Mouse (Mus musculus): ENCODE measurements around the gene Tnks1bp1.

Tnks1bp1 gene

DNA sequence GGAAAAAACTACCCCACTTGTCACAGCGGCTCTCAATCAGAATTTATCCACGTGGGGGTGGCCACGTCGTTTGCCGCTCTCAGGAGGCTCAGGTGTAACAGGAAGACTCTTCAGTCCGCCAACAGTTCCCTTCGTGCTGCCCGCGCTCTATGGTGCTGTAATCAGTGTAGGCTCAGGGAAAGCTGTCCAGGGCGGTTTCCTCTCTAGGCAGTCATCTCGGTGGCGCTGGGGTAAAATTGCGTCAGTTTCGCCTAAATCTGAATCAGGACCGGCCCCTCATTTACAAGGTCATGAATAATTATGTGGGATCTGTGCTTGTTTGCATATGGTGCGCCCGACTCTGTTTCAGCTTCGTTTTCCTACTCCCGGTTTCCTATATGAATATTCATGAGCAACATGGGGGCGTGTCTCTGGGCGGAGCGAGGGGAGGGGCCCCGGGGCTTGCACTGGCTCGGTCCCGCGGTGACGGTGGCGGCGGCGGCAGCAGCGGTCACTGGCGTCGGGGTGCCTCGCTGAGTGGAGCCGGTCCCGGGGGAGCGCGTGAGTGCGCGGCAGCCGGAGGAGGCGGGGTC is at the start of gene Tnks1bp1:
TSS of gene Tnks1bp1 (plus strand) at position 427 of the 572 bp plus-strand sequence.
- DNase-seq (ENCODE audit: low spot score), result peak; percentile 94

DNA sequence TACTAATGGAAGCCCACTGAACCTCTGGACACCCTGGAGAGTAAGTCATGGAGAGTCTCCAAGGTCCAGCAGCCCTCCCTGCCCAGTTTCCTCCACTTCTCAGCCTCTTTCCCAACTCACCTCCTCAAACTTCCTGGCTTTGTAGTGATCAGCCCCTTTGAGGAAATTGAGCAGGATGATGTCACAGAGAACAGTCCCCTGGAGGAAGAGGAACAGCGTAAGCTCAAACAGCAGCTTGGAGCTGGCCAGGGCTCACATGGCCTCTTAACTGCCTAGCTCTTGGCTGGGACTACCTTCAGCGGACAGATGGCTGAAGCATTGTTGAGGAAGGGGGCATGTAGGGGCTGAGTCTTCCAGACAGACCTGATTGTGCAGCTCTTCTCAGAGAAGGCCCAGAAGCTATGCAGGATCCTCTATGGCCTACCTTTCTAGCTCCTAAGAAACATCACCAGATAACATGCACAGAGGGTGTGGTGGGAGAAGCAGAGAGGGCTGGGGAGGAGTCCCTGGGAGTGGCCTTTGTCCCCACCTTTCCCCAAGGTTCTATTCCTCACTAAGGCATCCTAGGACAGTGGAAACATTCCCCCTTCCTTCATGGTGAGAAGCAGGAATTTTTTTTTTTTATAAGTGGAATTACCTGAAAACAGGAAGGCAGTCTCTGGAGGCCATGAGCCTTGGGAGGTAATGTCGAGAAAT is 48.2 kb upstream of the Tnks1bp1 start:
- no peak for DNase-seq (ENCODE audit: low spot score)

DNA sequence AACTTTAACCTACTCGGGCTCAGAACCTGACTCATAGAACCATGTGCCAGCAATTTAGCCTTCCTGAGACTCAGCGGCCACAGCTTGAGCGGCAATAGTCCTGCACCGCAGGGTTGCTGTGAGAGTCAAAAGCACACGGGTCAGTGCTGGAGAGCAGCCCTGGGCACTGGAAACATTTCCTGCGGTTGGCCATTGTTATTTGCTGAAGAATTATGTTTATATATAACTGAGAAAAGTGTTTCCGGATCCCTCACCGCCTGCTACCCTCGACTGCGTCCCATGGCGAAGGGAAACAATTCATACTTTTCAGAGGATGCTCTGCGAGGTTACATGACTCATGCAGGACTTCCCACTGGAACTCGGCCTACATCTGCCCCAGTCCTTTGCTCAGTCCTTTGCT is 46.3 kb upstream of the Tnks1bp1 start:
- no peak for DNase-seq (ENCODE audit: low spot score)

DNA sequence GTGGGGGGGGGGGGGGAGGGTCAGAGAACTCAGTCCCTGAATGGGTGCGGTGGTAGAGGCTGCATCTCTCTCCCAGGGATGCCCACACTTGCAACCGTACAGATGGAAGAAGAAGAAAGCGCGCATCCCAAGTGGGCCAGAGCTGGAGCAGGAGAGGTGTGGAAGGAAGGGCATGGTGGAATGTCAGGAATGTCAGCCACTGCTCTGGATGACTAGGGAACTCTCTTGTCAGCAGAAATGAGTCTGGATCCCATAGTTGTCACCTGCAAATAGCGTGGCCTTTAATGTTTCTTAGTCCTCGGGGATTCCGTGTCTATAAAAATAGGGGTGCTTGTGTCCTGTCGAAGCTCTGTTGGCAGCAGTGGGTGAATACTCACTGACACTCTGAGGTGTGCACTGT is 45.2 kb upstream of the Tnks1bp1 start:
- no peak for DNase-seq (ENCODE audit: low spot score)

DNA sequence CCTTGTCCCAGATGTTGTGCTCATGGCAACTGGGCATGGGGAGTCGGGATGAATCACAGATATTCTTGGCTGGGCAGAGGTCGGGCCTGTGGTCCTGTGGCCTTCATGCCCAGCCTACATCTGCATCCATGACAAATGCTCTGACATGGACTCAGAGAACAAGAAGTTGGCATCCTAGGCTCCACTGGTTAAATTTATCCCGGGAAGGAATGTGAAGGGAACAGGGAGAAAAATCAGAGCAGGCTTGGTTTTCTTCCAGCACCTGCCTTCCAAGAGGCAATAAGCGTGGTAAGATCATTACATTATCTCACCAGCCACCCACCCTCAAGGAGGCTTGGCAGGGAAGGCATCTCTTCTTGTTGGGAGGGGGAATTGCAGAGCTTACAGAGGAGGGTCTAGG is 43.5 kb upstream of the Tnks1bp1 start:
- DNase-seq (ENCODE audit: low spot score), result no peak

DNA sequence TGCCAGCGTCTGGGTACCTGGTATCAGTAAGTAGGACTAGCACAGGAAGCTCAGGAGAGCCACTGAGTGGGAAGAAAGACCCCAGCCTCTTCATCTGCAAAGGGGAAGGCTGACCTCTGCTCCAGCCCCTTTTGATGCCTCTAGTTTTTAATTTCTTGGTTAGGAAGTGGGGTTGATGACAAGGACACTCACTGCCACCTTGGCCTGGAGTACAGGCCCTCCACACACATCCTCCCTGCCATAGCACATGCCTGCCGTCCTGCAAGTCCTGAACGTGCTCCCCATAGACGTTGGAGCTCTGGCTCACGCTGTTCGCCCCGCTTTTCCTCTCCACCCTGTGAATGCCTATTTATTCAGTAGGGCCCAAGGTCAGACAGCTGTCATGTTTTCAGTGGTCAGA is 41.2 kb upstream of the Tnks1bp1 start:
- DNase-seq (ENCODE audit: low spot score), result no peak

DNA sequence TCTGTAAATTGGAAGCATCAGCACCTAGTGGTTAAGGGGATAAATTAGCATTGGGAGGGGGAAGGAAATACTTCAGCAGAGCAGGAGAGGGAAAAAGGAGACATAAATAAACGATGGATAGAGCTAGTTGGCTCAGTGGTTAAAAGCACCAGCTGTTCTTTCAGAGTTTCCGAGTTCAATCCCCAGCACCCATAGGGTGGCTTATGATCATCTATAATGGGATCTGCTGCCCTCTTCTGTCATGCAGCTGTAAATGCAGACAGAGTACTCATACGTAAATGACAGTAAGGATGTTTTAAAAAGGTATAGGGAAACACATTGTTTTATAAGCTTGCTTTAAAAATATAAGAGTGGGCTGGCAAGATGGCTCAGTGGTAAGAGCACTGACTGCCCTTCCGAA is 40.1 kb upstream of the Tnks1bp1 start:
- peak; percentile 54 for DNase-seq (ENCODE audit: low spot score)

DNA sequence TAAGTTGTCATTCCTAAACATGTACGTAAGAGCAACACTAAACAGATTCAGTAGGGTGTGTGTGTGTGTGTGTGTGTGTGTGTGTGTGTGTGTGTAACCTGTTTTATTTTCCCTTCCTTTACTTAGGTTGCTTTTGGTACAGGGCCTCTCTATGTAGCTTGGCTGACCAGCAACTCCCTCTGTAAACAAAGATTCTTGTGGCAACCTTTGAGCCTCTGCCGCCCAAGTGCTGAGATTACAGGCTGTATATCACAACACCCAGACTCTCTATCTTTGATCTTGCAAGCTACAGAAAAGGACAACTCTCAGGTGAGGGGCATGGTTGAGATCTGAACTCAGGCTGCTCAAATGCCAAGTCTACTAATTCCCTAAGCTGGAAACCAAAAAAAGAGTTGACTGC is 38.6 kb upstream of the Tnks1bp1 start:
- no peak for DNase-seq (ENCODE audit: low spot score)

DNA sequence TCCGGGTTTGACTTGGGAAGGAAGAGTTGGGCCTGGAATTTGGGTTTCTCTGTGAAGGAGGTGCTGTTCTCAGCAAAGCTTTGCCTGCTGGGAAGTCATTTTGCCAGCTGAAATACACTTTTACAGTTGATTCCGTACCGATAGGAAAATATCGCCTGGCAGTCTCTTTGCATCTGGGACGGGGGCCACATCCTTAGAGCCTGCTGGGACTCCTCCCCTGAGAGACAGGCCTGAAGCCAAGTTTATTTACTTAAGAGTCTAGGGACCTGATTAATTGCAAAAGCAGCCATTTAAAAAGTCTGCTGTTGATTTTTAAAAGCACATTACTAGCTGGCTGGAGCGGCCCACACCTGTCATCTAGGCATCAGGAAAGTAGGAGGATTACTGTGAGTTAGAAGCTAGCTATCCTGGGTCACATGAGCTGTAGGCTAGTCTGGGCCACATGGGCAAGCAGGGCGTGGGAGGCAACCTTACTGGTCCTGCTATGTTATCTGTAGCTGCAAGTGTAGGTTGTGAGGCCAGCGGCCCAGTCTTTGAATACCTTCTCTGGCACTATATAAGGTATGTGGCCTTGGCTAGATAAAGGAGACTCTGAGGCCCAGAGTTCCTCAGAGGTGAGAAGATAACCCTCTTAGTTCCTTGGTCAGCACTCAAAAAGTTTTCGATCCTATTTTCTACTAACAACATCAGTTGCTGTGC is 35.8 kb upstream of the Tnks1bp1 start:
- no peak for DNase-seq (ENCODE audit: low spot score)

DNA sequence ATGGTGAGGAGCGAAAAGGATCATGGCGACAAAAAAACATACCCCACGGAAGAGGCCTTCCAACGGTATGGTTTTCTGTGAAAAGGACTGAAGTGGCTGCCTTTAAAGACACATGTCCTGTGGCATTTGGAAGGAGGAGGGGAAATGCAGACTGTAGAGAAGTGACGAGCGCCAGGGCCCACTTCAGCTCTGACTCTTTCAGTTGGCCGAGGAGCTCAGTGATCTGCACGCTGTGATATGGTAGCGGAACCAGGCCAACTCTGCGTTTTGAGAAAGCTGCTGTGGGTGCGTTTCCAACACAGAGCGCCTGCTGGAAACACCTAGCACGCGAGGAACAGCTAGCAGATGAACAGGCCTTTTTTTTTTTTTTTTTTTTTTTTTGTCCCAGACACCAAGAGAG is 35.1 kb upstream of the Tnks1bp1 start:
- DNase-seq (ENCODE audit: low spot score), result no peak

DNA sequence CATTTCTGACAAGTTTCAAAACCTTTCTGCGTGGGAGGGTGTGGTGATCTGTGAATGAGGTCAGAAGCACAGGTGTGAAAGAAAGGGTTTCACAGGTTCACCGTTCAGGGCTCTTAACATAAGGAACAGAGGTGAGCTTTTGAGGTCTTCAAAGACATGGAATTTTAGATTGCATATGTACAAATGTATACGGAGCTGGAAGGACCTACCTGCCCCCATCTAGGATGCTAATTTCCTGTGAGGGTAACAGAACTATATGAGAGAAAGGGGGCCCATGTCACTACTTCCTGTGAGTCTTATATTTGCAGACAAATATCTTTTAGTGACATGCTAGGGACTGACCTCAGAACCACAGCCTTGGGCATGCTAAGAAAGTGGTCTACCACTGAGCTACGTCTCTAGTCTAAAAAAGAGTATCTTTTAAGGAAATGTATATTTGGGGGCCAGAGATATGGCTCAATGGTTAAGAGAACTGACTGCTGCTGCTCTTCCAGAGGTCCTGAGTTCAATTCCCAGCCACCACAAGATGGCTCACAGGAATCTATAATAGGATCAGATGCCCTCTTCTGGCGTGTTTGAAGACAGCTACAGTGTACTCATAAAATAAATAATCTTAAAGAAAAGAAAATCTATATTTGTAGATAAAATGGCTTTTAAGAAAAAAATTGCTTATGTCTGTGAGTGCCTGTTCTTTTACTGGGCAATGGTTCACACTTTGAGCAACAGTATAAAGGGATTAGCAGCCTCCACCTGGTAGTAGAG is 33.8 kb upstream of the Tnks1bp1 start:
- no peak for DNase-seq (ENCODE audit: low spot score)

DNA sequence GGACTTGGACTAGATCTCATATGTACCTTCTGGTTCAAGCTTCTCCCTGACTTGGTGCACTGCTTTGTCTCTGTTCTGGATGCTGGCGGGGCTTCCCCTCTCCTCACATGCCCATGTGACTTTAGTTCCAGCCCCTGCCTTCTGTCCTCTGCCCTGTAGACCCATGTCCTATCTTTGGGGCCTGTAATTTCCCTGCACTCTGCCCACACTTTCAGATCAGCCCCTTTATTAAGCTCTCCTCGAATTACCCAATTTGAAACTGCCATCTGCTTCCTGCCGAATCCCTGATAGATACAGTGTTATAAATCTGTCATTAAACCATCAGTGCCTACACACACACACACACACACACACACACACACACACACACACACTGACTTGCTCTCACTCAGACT is 33.2 kb upstream of the Tnks1bp1 start:
- DNase-seq (ENCODE audit: low spot score), result no peak

DNA sequence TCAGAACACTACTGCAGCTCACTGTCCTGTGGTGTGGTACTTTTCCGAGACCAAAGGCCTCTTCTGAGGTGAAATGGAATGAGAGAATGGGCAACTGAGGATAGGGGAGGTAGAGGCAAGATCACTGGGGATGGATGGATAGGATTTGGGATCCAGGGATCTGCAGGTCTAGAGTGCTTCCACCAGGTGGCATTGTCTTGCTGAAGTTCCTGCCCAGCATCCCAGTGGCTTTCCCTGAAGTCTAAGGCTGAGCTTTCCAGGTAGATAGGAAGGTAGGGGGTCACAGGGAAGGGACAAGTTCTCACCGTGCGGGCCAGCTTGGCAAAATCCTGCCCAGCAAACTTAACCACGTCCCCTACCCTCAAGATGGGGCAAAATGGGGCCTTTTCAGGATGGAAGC is 25.8 kb upstream of the Tnks1bp1 start:
- peak; percentile 70 for DNase-seq (ENCODE audit: low spot score)

DNA sequence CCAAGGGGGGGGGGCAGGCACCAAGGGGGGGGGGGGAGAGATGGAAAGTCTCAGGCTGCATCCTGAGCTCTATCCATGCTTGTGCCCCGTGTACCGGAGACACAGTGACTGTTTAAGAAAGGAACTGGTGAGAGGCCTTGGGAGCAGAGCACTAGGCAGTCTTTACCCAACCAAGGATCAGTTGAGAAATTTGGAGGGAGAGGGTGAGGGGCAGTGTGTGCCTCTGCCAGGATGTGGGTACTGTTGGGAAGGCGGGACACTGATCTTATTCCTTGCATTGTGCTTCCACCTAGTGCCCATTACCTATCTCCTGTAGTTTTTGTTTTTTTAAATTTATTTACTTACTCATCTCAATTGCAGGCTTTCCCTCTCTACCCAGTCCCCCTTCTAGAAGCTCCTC is 21.6 kb upstream of the Tnks1bp1 start:
- DNase-seq (ENCODE audit: low spot score), result no peak

DNA sequence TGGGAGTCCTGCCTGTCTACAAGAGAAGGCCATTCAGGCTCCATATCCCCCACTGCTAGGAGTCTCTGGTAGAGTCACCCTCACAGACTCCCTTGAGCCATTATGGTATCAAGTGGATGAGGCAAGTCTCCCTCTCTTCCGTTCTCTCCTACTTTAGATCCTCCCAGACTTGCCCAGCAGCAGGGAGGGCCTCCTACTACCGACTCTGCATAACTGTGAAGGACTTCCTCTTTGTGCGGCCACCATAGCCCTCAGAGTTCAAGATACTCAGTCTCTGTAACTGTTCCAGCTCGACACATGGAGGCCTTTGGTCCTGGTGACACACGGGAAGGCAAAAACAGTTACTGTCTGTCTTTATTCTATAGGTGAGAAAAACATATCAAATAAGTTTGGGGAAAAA is 20.5 kb upstream of the Tnks1bp1 start:
- no peak for DNase-seq (ENCODE audit: low spot score)

DNA sequence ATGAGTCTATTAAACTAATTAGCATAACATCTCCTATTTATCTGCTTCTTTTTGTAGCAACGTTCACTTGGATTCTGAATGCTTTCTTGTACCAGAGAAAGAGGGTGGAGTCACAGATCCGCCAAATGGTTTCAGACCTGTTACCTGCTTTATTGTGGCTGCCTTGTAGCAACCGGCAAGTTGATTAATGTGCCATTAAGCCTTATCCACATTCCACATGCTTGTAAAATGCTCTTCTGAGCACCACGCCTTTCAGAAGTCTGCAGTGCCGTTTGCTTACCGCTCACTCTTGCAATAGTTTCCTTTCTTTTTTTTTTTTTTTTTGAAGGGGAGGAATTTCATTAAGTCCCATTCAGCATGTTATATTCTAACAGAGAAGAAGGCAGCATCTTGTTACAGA is 17.9 kb upstream of the Tnks1bp1 start:
- no peak for DNase-seq (ENCODE audit: low spot score)

DNA sequence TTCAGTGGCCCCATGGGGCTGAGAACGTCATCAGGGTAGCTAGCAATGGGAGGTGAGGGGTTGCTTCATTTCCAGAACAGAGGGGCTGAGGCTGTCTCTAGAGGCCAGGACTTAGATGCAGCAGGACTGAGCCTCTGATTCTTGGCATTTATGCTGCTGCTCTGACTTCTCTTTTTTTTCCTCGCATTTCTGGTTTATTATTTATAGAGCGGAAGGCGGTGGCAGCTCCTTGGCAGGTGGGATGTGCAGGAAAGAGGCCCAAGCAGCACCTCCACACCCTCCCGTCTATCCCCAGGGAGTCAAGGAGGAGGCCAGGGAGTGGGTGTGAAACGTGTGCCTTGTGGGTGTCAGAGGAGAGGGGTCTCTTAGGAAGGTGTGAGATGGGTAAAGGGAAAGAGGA is 16.8 kb upstream of the Tnks1bp1 start:
- DNase-seq (ENCODE audit: low spot score), result no peak

DNA sequence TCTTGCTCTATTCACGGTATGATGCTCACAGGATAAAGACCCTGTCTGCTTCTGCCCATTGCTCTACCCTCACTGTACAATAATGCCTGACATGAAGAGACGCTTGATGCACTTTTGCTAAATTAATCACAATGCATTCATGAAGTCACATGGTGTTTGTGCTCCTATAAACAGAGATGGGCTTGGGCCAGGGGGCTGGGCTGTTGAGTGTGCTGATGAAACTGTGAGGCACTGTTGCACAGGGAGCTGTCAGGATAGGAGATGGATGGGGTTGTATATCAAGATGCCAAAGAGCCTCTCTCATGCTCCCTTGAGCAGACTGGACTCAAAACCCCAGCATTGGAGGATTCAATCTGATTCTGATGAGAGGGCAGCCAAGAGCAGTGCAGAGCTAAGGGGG is 14.7 kb upstream of the Tnks1bp1 start:
- no peak for DNase-seq (ENCODE audit: low spot score)

DNA sequence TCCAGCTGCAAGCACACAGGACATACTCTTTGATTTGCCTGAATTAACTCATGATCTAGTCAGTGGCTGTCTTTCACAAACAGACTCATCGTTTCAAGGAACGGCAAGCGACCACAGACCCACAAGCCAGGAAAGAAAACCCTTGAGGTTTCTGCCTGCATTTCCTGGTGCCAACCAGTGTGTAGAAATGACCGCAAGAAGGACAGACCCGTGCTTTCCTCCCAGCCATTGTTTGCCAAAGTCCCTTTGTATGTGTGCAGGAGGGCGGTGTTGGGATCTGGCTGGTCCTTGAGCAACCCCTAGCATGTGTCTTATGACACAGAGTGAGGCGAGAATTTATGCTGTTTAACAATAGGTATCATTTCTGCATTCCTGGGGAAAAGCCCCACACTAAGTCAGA is 13.7 kb upstream of the Tnks1bp1 start:
- DNase-seq (ENCODE audit: low spot score), result no peak

DNA sequence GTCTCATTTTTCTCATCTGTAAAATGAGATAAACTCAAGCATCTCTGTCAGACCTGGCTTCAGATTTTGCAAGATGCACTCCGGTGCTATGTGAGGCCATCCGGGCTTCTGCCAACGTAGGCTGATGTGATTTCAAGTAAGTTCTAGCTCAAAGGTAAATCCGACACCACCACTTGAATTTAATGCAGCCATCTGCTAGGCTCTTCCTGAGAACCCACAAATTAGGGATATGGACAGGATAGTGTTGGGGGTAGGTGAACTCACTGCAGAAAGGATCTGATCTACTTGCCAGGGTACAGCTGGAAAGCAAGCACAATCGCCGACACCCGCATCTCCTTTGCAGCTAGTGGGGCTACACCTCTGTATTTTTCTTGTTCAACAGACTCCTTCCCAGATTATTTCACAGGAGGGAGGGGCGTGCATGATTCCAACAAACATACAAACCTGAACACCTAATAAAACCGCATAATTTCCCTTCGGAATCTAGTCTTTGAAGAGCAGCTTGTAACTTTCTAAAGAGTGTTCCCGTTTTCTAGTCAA is 11.2 kb upstream of the Tnks1bp1 start:
- DNase-seq (ENCODE audit: low spot score), result no peak

DNA sequence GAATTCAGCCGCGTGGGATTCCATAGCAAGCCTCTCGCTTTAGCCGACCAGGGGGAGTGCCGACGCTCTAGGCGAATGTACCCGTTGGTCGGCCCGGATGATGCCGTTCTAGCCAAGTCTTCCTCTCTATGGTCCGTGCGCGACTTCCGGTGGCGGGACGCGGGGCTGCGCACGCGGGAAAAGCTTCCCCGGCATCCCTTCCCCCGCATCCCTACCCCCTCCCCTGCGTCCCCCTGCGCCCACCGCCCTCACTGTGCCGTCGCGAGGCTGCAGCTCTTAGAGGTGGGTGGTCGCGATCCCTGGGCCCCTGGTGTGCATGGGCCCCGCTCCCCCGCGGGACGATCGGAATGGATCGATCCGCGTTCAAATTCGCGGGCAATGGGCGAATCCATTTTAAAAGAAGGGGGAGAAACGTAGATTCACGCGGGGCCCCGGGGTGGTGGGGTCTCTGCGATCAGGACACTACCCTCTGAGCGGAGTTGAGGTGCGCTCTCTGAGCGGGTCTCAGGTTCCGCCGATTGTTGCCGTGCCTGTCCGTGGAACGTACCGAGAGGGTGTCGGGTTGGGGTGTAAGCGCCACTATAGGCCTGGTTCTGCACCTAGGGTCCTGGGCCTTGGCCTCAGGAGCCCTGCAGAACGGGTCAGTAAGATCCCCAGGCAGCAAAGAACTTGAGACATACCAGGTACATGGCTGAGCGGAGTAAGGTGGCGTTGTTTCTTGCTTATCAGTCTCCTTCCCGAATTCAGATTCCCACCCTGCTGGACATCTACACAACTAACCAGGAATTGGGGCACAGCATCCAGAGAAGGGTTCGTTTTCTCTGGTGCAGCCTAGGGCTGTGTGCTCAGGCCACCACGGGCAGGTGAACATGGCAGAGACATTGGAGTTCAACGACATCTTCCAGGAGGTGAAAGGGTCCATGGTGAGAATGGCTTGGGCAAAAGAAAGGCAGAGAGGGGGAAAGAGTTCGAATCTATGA is 10.5 kb upstream of the Tnks1bp1 start, which contains the start of the genes Ssrp1 and P2rx3:
TSS of gene Ssrp1 (plus strand) at position 188 of the 980 bp plus-strand sequence.
TSS of gene P2rx3 (minus strand) at position 416 of the 980 bp plus-strand sequence.
- DNase-seq (ENCODE audit: low spot score), result peak; percentile 97

Measured in retina, embryonic 14.5 days (tissue).